Mouse (Mus musculus) thymus, adult 2 months (tissue): ENCODE measurements at regions not wholly inside any gene's neighbourhood (a gene's known extent, or its start where the extent isn't known, plus 50 kb on each side); places are given as distances from the start of the nearest gene placed in this dataset.

Source experiments
- DNase-seq: peaks from one replicate; pipeline ENCODE4 v3.0.0; 2021
- H3K27ac ChIP-seq: fragments of 200-500 bp; 2 replicates; pipeline ENCODE4 v1.5.1; 2012; ENCODE audit warnings: low read length, control low read depth; ENCODE audit not compliant: control insufficient read depth, insufficient read depth
- H3K27me3 ChIP-seq: fragments of 200-500 bp; 2 replicates; pipeline ENCODE4 v1.6.1; 2012; ENCODE audit warnings: mild to moderate bottlenecking, low read length, moderate library complexity, mixed read lengths; ENCODE audit not compliant: control insufficient read depth, insufficient read depth
- H3K36me3 ChIP-seq: fragments of 200-500 bp; 2 replicates; pipeline ENCODE4 v1.6.1; 2012; ENCODE audit warnings: mild to moderate bottlenecking, low read length, moderate library complexity; ENCODE audit not compliant: control insufficient read depth, insufficient read depth
- H3K4me1 ChIP-seq: fragments of 200-500 bp; replicated peaks from 2 replicates; pipeline ENCODE4 v1.6.1; 2012; ENCODE audit warnings: low read length; ENCODE audit not compliant: control insufficient read depth, insufficient read depth
- H3K4me3 ChIP-seq: fragments of 200-500 bp; 2 replicates; pipeline ENCODE4 v1.5.1; 2012; ENCODE audit warnings: mild to moderate bottlenecking, low read length, control low read depth, moderate library complexity; ENCODE audit not compliant: control insufficient read depth, insufficient read depth
- CTCF ChIP-seq: fragments of 200-500 bp; IDR thresholded peaks from 2 replicates; pipeline ENCODE4 v1.5.1; 2012; ENCODE audit warnings: mild to moderate bottlenecking, control low read depth, low read length, moderate library complexity, borderline replicate concordance; ENCODE audit not compliant: control insufficient read depth, poor library complexity, insufficient read depth; ENCODE audit errors: extremely low read depth
- POLR2A ChIP-seq: fragments of 200-500 bp; IDR thresholded peaks from 2 replicates; pipeline ENCODE4 v1.6.1; 2012; ENCODE audit warnings: mild to moderate bottlenecking, low read length, control low read depth, moderate library complexity; ENCODE audit not compliant: control insufficient read depth, poor library complexity, insufficient read depth; ENCODE audit errors: extremely low read depth
- WGBS: fragments of 180-500 bp; shearing (Covaris S2); methylation state at CpG from one replicate; pipeline ENCODE4 v1.1.7; 2018; 5-methylcytosine and 5-hydroxymethylcytosine counted together

DNA sequence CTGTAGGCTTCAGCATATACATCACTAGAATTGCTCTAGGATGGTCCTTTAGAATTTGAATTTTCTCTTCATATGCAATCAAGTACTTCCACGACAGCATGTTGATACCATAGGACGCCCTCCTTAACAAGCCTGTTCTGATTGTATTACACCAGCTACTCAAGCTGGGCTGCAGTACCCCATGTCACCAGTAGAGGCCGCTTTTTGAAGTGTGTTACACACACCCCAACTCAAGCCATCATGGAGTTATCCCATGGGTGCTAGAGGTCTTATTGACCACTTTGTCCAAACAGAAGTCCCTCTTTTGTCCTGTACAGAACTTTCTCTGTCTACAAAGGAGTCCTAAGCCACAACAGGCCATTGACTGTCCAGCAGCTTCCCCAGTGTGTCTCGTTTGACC, 342.6 kb upstream of the Zmiz1 start:
- no peaks in the 10 kb centered on the region for H3K27me3 ChIP-seq
- no peak overlapping the region for H3K27ac ChIP-seq
- no peaks in the 10 kb centered on the region for H3K36me3 ChIP-seq
- H3K4me1 ChIP-seq, result 0 out of 2 replicates have a peak, but pooled peaks cover 3% of the 10 kb centered on the region
- peak; percentile 82 for DNase-seq
- 43% methylated on average over 4 of the region's 4 CpGs for WGBS
- no peak for TF ChIP-seq CTCF
- no peak for TF ChIP-seq POLR2A
- no peak overlapping the region for H3K4me3 ChIP-seq

DNA sequence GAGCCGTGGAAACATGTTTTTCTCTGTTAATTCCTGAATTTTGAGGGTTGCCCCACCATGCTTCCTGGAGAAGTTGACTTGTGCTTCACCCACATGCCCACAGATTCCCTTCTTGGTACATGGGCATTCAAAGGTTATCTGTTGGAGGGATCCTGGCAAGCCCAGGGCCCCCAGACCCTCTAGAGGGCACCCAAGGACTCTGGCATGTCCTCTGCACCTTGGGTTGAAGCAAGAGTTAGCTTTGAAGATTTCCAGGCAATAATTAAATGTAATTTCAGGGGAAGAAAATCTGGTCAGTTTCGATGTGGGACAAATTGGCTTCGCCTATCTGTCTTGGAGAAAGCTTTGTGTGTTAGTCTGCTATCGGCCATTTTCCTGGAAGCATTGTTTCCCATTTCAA, 339.0 kb upstream of the Zmiz1 start:
- Histone ChIP-seq H3K27me3 (no peaks in the 10 kb centered on the region), H3K36me3 (no peaks in the 10 kb centered on the region)

DNA sequence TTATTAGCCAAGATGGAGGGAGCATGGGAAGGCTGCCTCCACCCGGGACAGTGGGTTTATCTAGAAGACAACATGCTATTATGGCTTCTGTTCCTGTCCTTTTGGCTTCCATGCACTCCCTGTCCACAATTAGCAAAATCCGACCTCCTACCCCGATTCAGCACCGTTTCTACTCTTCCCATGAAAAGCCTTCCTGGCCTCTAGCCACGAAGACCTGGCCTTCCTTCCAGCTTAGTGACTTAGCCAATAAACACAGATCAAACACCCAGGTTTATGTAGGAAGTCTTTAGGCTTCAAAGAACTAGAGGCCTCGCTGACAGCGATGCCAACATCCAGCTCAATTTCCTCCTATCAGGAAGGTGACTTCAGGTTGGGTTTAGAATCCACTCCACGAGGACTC, 338.5 kb upstream of the Zmiz1 start:
- DNase-seq, result no peak
- TF ChIP-seq POLR2A (no peak), CTCF (no peak)
- WGBS, result 74% methylated on average over 8 of the region's 8 CpGs
- Histone ChIP-seq H3K27ac (no peak overlapping the region), H3K27me3 (no peaks in the 10 kb centered on the region), H3K4me1 (0 out of 2 replicates have a peak, but pooled peaks cover 3% of the 10 kb centered on the region), H3K36me3 (no peaks in the 10 kb centered on the region), H3K4me3 (no peak overlapping the region)

More for the DNA sequence above, 339.0 kb upstream of the Zmiz1 start:
- 87% methylated on average over 4 of the region's 4 CpGs for WGBS
- no peak overlapping the region for H3K27ac ChIP-seq
- 0 out of 2 replicates have a peak, but pooled peaks cover 3% of the 10 kb centered on the region for H3K4me1 ChIP-seq
- H3K4me3 ChIP-seq, result no peak overlapping the region
- TF ChIP-seq CTCF, result no peak
- no peak for TF ChIP-seq POLR2A
- peak; percentile 15 for DNase-seq

DNA sequence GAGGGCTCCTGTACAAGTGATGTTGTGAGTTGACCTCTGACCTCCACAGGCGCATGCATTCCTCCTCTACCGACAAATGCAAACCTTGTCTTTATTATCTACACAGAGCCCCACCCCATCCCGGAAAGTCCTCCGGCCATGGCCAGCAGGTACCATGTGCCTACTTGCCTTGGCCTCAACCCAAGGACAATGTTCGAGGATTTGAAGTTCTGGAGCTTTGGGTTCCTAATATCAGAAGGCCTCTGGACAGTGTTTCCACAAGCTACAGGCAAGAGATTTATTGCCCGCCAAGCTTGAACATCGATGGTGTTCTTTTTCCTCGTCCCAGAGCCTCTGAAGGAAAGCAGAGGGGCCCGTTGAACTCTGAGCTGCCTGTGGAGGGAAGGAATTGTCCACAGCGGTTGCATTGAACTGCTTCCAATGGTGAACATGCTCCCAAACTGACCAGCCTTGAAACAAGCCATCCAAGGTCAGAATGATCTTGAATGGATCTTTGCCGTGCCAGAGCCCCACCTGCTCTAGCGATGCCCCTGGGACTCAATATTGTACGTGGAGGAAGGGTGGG, 335.9 kb upstream of the Zmiz1 start:
- Histone ChIP-seq H3K4me1 (no peaks in the 10 kb centered on the region), H3K27me3 (no peaks in the 10 kb centered on the region), H3K27ac (no peak overlapping the region), H3K4me3 (no peak overlapping the region), H3K36me3 (no peaks in the 10 kb centered on the region)
- no peak for DNase-seq
- TF ChIP-seq CTCF, result no peak
- no peak for TF ChIP-seq POLR2A
- WGBS, result 92% methylated on average over 13 of the region's 13 CpGs

DNA sequence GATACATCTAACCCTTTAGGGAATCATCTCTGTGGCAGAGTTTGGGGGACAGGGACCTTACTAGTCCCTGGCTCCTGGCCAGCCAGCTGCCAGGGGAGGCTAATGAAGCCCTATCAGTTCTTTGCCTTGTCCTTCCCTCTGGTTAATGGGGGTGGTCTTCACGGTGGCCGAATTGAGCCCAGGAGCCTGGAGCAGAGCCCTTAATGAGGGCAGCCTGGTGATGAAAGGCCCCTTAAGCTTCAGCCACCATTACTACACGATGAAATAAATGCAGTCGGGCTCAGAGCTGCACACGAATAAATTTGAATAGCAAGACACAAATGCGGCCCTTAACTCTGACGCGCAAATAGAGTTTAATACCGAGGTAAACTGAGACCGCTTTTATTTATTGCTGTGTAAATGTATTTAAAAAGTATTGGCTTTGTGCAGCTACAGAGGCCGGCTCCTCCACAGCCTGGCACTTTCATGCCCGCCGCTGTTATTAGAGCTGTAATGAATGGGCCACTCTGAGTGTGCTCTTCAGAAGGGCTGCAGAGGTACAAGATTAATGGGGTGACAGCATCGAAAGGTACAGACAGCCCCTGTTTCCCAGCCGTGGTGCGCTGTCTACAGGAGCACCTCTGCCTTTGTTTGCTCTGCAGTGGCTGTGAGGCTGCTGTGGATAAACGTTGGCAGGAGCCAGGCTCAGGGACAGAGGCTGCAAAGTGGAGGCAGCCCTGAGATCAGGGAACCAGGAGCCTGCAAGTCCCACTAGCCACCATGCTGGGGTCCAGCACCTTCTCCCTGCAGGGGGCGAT, 335.2 kb upstream of the Zmiz1 start:
- no peaks in the 10 kb centered on the region for H3K4me1 ChIP-seq
- H3K27ac ChIP-seq, result no peak overlapping the region
- H3K27me3 ChIP-seq, result no peaks in the 10 kb centered on the region
- H3K36me3 ChIP-seq, result no peaks in the 10 kb centered on the region
- H3K4me3 ChIP-seq, result no peak overlapping the region
- 86% methylated on average over 18 of the region's 18 CpGs for WGBS
- no peak; the same call in 1 of the 2 replicates for TF ChIP-seq CTCF
- no peak for TF ChIP-seq POLR2A
- DNase-seq, result no peak

GRCm38 (mm10) chr14:25126544-25126943, 332.4 kb upstream of the Zmiz1 start:
- no peak for TF ChIP-seq CTCF
- TF ChIP-seq POLR2A, result no peak
- Histone ChIP-seq H3K4me1 (no peaks in the 10 kb centered on the region), H3K4me3 (no peak overlapping the region), H3K27me3 (no peaks in the 10 kb centered on the region), H3K36me3 (no peaks in the 10 kb centered on the region), H3K27ac (no peak overlapping the region)
- WGBS, result 95% methylated on average over 7 of the region's 7 CpGs
- DNase-seq, result no peak
